Mouse (Mus musculus) T-cell, adult 2 months (primary cell): ENCODE data around the gene Rhot2.

Source experiments
- DNase-seq: peaks from one replicate; pipeline ENCODE4 v3.0.0; 2022; ENCODE audit warnings: low spot score

Gene Rhot2

DNA sequence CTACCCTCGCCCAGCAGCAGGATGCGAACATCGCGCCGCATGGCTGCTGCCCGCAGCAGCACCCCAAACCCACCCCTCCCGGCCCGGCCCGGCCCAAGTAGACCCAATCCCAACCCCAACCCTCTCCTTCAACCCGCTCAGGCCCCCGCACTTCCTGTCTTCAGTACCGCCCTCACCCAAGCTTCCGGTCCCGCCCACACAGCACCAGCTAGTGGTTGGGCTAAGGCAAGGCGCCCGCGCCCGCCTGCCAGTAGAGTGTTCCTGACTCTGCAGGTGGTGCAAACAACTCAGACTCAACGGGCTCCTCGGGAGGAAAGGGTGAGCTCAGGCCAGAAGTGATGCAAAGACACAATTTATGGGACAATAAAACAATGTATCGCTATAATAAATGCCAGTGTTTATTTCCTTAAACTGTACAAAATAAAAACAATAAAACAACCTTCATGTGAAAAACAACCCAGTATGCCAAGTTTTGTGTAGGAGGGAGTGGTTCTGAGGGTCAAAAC lies at the start of gene Rhot2:
Rhot2 (minus strand) TSS at position 456 of the 506 bp plus-strand sequence.
- DNase-seq = peak; percentile 97

- peak; percentile 73 for DNase-seq
Measured at GRCm38 (mm10) chr17:25893975-25894617, 49.4 kb upstream of the Rhot2 start.

DNA sequence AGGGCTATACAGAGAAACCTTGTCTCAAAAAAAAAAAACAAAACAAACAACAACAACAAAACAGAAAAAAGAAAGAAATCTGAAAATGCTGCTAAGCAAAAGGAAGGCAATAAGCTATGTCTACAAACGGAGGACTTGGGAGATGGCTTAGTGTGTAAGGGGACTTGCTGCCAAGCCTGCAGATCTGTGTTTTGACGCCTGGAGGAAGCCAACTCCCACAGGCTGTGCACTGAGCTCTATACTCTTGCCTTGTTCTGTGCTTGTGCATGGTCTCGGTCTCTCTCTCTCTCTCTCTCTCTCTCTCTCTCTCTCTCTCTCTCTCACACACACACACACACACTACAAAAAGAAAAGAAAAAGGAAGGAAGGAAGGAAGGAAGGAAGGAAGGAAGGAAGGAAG lies 44.2 kb upstream of the Rhot2 start:
- DNase-seq = no peak

- DNase-seq = no peak
Measured at GRCm38 (mm10) chr17:25887467-25887866, 42.8 kb upstream of the Rhot2 start.

DNA sequence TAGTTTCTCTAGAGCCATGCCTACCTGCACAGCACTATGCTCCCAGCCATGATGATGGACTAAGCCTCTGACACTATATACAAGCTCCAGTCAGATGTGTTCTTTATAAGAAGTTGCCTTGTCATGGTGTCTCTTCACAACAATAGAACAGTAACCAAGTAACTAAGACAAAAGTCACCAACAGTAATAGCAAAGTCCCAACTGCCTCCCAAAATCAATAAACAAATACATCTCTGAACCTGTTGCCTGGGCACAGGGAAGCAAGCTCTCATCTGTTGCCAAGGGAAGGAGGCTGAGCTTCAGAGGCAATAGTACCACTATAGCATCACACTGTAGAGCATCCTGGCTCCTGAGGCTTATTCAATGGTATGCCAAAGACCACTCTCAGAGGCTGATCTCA lies 42.2 kb upstream of the Rhot2 start:
- no peak for DNase-seq

DNA sequence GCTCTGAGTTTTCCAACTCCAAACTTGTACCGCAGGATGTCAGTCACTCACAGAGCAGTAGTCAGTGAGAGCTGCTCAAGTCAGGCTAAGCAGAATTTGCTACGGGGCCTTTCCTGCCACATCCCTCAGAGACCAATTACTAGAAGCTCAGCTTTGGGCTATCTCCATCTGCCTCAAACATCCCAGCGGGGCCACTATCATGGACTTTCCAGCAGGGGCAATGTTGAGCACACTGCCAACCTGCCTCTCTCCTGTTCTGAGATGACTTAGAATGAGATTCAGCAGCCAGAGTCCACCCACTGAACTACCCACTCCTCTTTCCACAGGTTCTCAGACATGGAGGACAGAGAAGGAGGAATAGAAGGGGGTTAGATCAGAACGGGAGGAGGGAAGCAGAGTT lies 41.0 kb upstream of the Rhot2 start:
- peak; percentile 27 for DNase-seq

DNA sequence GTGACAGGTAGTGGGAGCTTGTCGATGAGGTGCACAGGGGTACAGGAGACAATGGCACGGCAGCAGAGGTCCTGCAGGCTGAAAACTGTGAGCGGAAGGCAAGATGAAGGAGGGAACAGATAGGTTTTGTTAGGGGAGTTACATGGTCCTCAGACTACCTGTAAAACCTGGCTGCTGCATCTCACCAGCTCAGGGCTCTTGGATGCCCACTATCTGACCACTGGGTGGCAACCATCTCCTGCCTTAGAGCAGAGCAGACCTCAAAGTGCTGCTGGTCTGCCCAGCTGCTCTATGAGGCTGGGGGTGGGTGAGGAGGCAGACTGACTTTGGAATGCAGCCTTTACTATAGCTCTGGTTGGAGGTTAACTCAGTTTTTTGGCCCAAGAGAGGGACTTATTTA lies 39.2 kb upstream of the Rhot2 start:
- no peak for DNase-seq

- no peak for DNase-seq
Measured at GRCm38 (mm10) chr17:25883268-25883667, 38.6 kb upstream of the Rhot2 start.

GRCm38 (mm10) chr17:25882306-25882705 lies 37.7 kb upstream of the Rhot2 start:
- no peak for DNase-seq

- DNase-seq = no peak
Measured at GRCm38 (mm10) chr17:25881691-25882090, 37.0 kb upstream of the Rhot2 start.

DNA sequence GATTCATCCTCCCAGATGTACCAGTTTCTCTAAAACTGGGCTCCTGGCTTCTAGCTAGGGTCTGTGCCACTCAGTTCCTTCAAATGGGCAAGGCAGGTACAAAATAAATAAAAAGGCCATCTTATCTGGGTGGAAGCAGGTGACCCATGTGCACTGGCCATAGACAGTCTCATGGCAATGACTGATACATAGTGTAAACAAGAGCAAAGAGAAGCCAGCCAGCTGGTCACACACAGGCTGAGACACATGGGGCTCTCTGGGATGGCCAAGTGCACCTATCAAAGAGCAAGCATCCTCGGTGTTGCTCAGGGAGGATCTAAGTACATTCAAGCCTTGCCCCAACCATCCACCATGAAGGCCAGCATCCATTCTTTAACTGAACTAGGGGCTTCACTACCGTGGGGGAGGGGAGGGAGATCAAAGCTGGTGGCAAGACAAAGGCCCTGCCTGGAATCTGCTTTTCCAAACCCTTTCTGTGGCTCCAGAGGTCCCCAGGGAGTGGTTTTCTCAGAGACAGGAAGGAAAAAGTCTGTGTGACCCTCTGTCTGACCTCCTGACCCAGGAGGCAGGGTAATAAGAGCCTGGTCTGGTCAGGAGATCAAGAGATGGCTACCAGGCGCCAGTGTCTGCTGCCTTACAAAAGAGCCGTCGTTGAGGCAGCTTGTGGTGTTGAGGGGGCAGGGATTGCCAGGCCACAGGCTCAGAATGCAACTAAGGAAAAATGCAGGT lies 36.4 kb upstream of the Rhot2 start:
- DNase-seq = no peak

DNA sequence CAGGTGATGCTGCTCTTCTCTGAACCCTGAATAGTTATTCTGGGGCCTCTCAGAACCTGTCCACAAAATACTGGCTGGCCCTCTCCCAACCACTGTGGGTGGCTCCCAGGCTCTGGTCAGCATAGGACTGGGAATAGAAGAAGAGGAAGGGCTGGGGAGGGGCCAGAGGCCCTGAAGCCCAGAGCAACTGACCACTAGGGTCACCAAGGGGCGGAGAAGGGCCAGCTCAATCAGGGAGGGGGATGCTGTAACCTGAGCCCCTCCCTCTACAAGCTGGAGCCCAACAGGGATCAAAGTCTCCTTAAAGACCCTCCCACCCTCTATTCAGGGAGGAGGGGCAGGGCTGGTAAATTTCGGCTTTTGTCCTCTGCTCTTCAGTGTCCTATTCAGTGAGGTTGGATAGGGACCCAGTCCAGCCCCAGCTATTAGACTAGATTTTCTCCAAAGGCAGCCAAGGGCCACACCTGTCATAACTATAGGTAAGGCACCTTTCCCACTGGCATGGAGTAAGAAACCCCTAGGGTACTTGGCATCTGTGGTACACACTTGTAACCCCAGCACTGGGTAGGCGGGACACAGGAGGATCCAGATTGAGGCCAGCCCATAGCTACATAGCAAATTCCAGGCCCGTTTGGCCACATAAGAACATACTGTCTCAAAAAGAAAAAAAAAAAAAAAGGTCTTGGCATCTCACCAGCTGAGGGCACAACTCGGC lies 35.7 kb upstream of the Rhot2 start, which contains the start of gene Wfikkn1:
Wfikkn1 (minus strand) TSS at position 663 of the 715 bp plus-strand sequence.
- no peak for DNase-seq

GRCm38 (mm10) chr17:25879750-25880149 lies 35.1 kb upstream of the Rhot2 start:
- no peak for DNase-seq

DNA sequence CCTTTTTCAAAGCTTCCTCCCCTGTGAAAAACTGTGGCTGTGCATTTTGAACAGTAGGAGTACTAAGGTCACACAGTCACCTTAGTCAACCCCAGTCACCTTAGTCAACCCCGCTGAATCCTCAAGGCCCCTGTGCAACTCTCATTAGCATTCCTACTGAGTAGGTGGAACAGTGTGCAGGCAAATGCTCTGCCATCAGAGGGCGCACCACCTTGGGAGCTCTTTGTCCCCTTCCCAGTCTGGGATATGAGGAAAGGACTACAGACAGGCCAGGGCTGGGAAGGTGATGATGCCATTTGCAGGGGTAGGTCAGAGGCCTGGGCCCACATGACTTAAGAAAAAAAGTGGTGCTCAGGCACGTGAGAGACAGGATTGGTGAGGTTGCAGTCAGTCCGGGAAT lies 34.6 kb upstream of the Rhot2 start:
- no peak for DNase-seq

DNA sequence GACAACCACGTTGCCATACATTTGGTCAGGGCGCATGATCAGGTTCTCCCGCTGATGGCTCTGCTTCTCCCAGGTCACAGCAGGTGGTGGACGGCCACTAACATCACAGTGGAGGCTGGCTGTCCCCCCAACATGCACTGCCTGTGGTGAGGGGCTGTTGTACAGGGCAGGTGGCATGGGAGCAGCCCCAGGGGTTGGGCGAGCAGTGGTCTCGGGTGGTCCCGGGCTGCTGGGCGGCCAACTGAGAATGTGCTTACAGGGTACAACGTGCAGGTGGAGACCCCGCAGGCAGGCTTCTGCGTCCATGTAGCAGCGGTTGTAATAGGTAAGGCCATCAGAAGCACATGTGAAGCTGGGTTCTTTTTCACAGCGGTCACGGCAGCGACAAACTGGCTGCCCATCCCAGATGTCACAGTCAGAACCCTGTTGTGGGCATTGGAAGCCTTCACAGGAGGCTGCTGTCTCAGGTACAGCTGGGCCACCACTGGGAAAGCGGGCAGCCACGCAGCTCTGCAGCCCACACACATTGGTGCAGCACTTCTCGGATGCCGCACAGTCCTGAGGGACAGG lies 34.0 kb upstream of the Rhot2 start:
- DNase-seq = no peak

- DNase-seq = no peak
Measured at GRCm38 (mm10) chr17:25877741-25878610, 33.3 kb upstream of the Rhot2 start.

GRCm38 (mm10) chr17:25877025-25877424 lies 32.4 kb upstream of the Rhot2 start:
- no peak for DNase-seq

DNA sequence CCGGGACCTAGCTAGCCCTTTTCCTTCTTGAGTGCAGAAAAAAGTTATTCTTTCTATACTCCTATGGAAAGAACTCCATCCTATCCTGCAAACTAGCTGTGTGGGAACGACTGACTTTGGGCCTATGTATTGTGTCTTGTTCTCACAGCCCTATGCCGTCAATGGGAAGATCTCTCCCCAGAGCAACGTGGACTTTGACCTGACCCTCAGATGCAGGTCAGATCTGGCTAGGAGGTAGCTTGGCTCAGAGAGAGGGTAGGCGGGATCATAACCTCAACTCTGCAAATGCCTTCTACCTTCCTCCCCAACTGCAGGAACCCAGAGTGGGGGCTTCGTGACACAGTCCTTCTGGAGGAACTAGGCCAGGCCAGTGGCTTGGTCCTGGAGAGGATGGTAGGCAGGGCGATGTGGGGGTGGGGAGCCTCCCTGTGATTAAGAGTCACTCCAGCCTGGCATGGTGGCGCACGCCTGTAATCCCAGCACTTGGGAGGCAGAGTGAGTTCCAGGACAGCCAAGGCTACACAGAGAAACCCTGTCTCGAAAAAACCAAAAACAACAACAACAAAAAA lies 31.8 kb upstream of the Rhot2 start:
- no peak for DNase-seq

GRCm38 (mm10) chr17:25875171-25876136 lies 30.8 kb upstream of the Rhot2 start:
- DNase-seq = peak; percentile 84

- peak; percentile 91 for DNase-seq
Measured at GRCm38 (mm10) chr17:25874721-25875170, 30.1 kb upstream of the Rhot2 start, which contains the start of gene Mettl26. Gene Mettl26 (plus strand): TSS chr17:25875074.
